Mouse (Mus musculus) spleen, adult 10 weeks (tissue): ENCODE measurements around the gene Vmn2r56. TPM values are rescaled to one million over a fixed set of nuclear protein-coding genes. Genes with fewer than 3 reads are reported as not detected.

ENCODE experiments used
- polyA plus RNA-seq: library from polyadenylated mRNA; stranded (reverse); fragments of 350-450 nt; fragmentation: Illumina TruSeq; extraction: RNeasy Lipid Tissue Mini Kit (QIAGEN cat#74804); gene quantifications from one replicate; pipeline ENCODE4 v1.2.3, GENCODE M21; 2015; ENCODE audit warnings: low replicate concordance; ENCODE audit not compliant: insufficient read depth

The Vmn2r56 gene
- not detected for polyA plus RNA-seq

GRCm38 (mm10) chr7:12734904-12735303 is at the start of gene Vmn2r56:
Gene Vmn2r56 (minus strand): TSS chr7:12735004.

GRCm38 (mm10) chr7:12684903-12685302 is 49.9 kb downstream of the Vmn2r56 start, which contains the start of gene Vmn2r55:
Gene Vmn2r55 (minus strand): TSS chr7:12685003.

GRCm38 (mm10) chr7:12640219-12640618 is 94.6 kb downstream of the Vmn2r56 start, which contains the start of gene Vmn2r54:
Gene Vmn2r54 (minus strand): TSS chr7:12640319.

Other genes starting within 250 kb of the Vmn2r56 start
- gene 2900092C05Rik, start 222.5 kb downstream of the Vmn2r56 start, polyA plus RNA-seq = not detected
- gene Vmn2r53, start 126.2 kb downstream of the Vmn2r56 start, polyA plus RNA-seq = not detected
- not detected for gene Vmn2r54, start 94.7 kb downstream of the Vmn2r56 start, polyA plus RNA-seq
- not detected for gene Vmn2r55, start 50.0 kb downstream of the Vmn2r56 start, polyA plus RNA-seq
- gene Zscan18, start 68.6 kb upstream of the Vmn2r56 start, polyA plus RNA-seq = 3.6 TPM
- gene Zfp329, start 83.9 kb upstream of the Vmn2r56 start, polyA plus RNA-seq = 27.5 TPM
- gene Zfp110, start 99.8 kb upstream of the Vmn2r56 start, polyA plus RNA-seq = 50.1 TPM
- gene Zfp128, start 146.2 kb upstream of the Vmn2r56 start, polyA plus RNA-seq = 4.6 TPM
- 14.1 TPM for gene Zscan22, start 162.8 kb upstream of the Vmn2r56 start, polyA plus RNA-seq
- 814 TPM for gene Rps5, start 187.3 kb upstream of the Vmn2r56 start, polyA plus RNA-seq
- 0.29 TPM for gene Rnf225, start 192.4 kb upstream of the Vmn2r56 start, polyA plus RNA-seq
- 5.0 TPM for gene Zfp324, start 230.8 kb upstream of the Vmn2r56 start, polyA plus RNA-seq
- gene Zfp446, start 242.8 kb upstream of the Vmn2r56 start, polyA plus RNA-seq = 9.2 TPM